Mouse (Mus musculus) CH12.LX (cell line): ENCODE measurements at regions not wholly inside any gene's neighbourhood (a gene's known extent, or its start where the extent isn't known, plus 50 kb on each side); places are given as distances from the start of the nearest gene placed in this dataset.

ENCODE experiments used
- DNase-seq: peaks from one replicate; pipeline ENCODE4 v3.0.0-alpha.2; 2013; ENCODE audit errors: extremely low read depth
- H3K27ac ChIP-seq: 2 replicates; pipeline ENCODE4 v1.5.1; 2012; ENCODE audit warnings: low read depth, mild to moderate bottlenecking, control low read depth, moderate library complexity; ENCODE audit not compliant: insufficient read depth
- H3K27me3 ChIP-seq: replicated peaks from 2 replicates; pipeline ENCODE3; 2012; ENCODE audit warnings: inconsistent platforms
- H3K36me3 ChIP-seq, 2 experiments: replicated peaks in 1 of 2; 2 replicates each; pipeline versions ENCODE3 to v1.6.1; 2012; ENCODE audit warnings: inconsistent platforms in 1 of 2, low read length in 1 of 2, mild to moderate bottlenecking in 1 of 2, mixed read lengths in 1 of 2, moderate library complexity in 1 of 2; ENCODE audit not compliant: control insufficient read depth in 1 of 2, insufficient read depth in 1 of 2
- H3K4me1 ChIP-seq, 2 experiments: 2 replicates each; pipeline ENCODE4 v1.6.1; 2012; ENCODE audit warnings: inconsistent platforms in 1 of 2, moderate library complexity in 1 of 2; ENCODE audit not compliant: insufficient read depth in 2 of 2, control insufficient read depth in 1 of 2
- H3K4me2 ChIP-seq: 2 replicates; pipeline ENCODE4 v1.6.1; 2012; ENCODE audit warnings: low read depth, mild to moderate bottlenecking, control low read depth; ENCODE audit not compliant: poor library complexity, insufficient read depth, severe bottlenecking
- H3K4me3 ChIP-seq, 3 experiments: fragments of 150-350 bp in 1 of 3; sonication (generic) in 1 of 3; replicated peaks in 1 of 3; 2 replicates each; pipeline versions ENCODE3 to v1.5.1; 2011 to 2012; ENCODE audit warnings: low read depth in 2 of 3, low read length in 2 of 3, mild to moderate bottlenecking in 2 of 3, moderate library complexity in 2 of 3, control low read depth in 1 of 3, improper control_type of control experiment in 1 of 3, inconsistent platforms in 1 of 3, mixed read lengths in 1 of 3; ENCODE audit not compliant: poor library complexity in 1 of 3
- H3K79me2 ChIP-seq: replicated peaks from 2 replicates; pipeline ENCODE4 v1.6.1; 2012; ENCODE audit warnings: mild to moderate bottlenecking, moderate library complexity; ENCODE audit not compliant: control insufficient read depth, poor library complexity, insufficient read depth, severe bottlenecking; ENCODE audit errors: extremely low read depth
- H3K9ac ChIP-seq: 2 replicates; pipeline ENCODE4 v1.6.1; 2012; ENCODE audit warnings: low read depth, mild to moderate bottlenecking, control low read depth, moderate library complexity; ENCODE audit not compliant: insufficient read depth
- H3K9me3 ChIP-seq: replicated peaks from 2 replicates; pipeline ENCODE3; 2012; ENCODE audit warnings: low read length, inconsistent platforms, mixed read lengths
- CHD2 ChIP-seq: IDR thresholded peaks from 2 replicates; pipeline ENCODE4 v1.6.1; 2011; ENCODE audit warnings: low read length, improper control_type of control experiment
- CTCF ChIP-seq, 2 experiments: IDR thresholded peaks in 1 of 2; conservative IDR thresholded peaks in 1 of 2; 2 replicates each; pipeline ENCODE4 v1.5.1; 2011 to 2012; ENCODE audit warnings: low read depth in 2 of 2, low read length in 2 of 2, improper control_type of control experiment in 1 of 2, inconsistent platforms in 1 of 2, mild to moderate bottlenecking in 1 of 2, moderate library complexity in 1 of 2
- E2F4 ChIP-seq: IDR thresholded peaks from 2 replicates; pipeline ENCODE4 v1.6.1; 2011; ENCODE audit warnings: low read depth, low read length, improper control_type of control experiment; ENCODE audit not compliant: insufficient replicate concordance
- ELF1 ChIP-seq: IDR thresholded peaks from 2 replicates; pipeline ENCODE4 v1.6.1; 2014; ENCODE audit warnings: low read depth, mild to moderate bottlenecking, inconsistent platforms, low read length, improper control_type of control experiment
- ETS1 ChIP-seq: conservative IDR thresholded peaks from 2 replicates; pipeline ENCODE4 v1.6.1; 2012; ENCODE audit warnings: low read depth, mild to moderate bottlenecking, inconsistent platforms, low read length, improper control_type of control experiment, moderate library complexity
- GABPA ChIP-seq: IDR thresholded peaks from 2 replicates; pipeline ENCODE4 v1.6.1; 2012; ENCODE audit warnings: low read depth, low read length, improper control_type of control experiment, inconsistent platforms; ENCODE audit not compliant: insufficient replicate concordance
- HCFC1 ChIP-seq: IDR thresholded peaks from 2 replicates; pipeline ENCODE4 v1.6.1; 2012; ENCODE audit warnings: low read depth, mild to moderate bottlenecking, inconsistent platforms, low read length, improper control_type of control experiment
- JUN ChIP-seq: IDR thresholded peaks from 2 replicates; pipeline ENCODE4 v1.6.1; 2011; ENCODE audit warnings: low read depth, mild to moderate bottlenecking, low read length, improper control_type of control experiment, moderate library complexity; ENCODE audit not compliant: insufficient read depth
- JUND ChIP-seq: conservative IDR thresholded peaks from 2 replicates; pipeline ENCODE4 v1.6.1; 2011; ENCODE audit warnings: low read depth, low read length, improper control_type of control experiment
- MAFK ChIP-seq: IDR thresholded peaks from 2 replicates; pipeline ENCODE4 v1.6.1; 2011; ENCODE audit warnings: low read length, improper control_type of control experiment; ENCODE audit not compliant: insufficient replicate concordance
- MEF2A ChIP-seq: IDR thresholded peaks from 2 replicates; pipeline ENCODE4 v1.6.1; 2014; ENCODE audit warnings: low read depth, mild to moderate bottlenecking, inconsistent platforms, low read length, improper control_type of control experiment, borderline replicate concordance
- MXI1 ChIP-seq: IDR thresholded peaks from 2 replicates; pipeline ENCODE4 v1.6.1; 2011; ENCODE audit warnings: mild to moderate bottlenecking, low read depth, low read length, improper control_type of control experiment
- MYC ChIP-seq: IDR thresholded peaks from 2 replicates; pipeline ENCODE4 v1.6.1; 2011; ENCODE audit warnings: low read depth, mild to moderate bottlenecking, improper control_type of control experiment, low read length
- NELFE ChIP-seq: IDR thresholded peaks from 2 replicates; pipeline ENCODE4 v1.6.1; 2011; ENCODE audit warnings: low read depth, low read length, improper control_type of control experiment
- NRF1 ChIP-seq: IDR thresholded peaks from 2 replicates; pipeline ENCODE4 v1.6.1; 2014; ENCODE audit warnings: low read depth, mild to moderate bottlenecking, inconsistent platforms, low read length, improper control_type of control experiment, moderate library complexity
- POLR2AphosphoS2 ChIP-seq: IDR thresholded peaks from 2 replicates; pipeline ENCODE4 v1.6.1; 2011; ENCODE audit warnings: low read depth, low read length, improper control_type of control experiment
- RAD21 ChIP-seq: IDR thresholded peaks from 2 replicates; pipeline ENCODE4 v1.6.1; 2011; ENCODE audit warnings: low read depth, mild to moderate bottlenecking, low read length, improper control_type of control experiment, moderate library complexity
- SMC3 ChIP-seq: IDR thresholded peaks from 2 replicates; pipeline ENCODE4 v1.6.1; 2011; ENCODE audit warnings: low read depth, low read length, improper control_type of control experiment
- TBP ChIP-seq: conservative IDR thresholded peaks from 2 replicates; pipeline ENCODE4 v1.6.1; 2011; ENCODE audit warnings: low read depth, low read length, improper control_type of control experiment
- TCF12 ChIP-seq: IDR thresholded peaks from 2 replicates; pipeline ENCODE4 v1.6.1; 2014; ENCODE audit warnings: low read depth, mild to moderate bottlenecking, inconsistent platforms, low read length, improper control_type of control experiment
- UBTF ChIP-seq: IDR thresholded peaks from 2 replicates; pipeline ENCODE4 v1.6.1; 2012; ENCODE audit warnings: low read depth, mild to moderate bottlenecking, inconsistent platforms, low read length, improper control_type of control experiment, moderate library complexity
- USF1 ChIP-seq: IDR thresholded peaks from 2 replicates; pipeline ENCODE4 v1.6.1; 2014; ENCODE audit warnings: low read depth, mild to moderate bottlenecking, inconsistent platforms, low read length, improper control_type of control experiment
- ZKSCAN1 ChIP-seq: IDR thresholded peaks from 2 replicates; pipeline ENCODE4 v1.6.1; 2012; ENCODE audit warnings: low read depth, inconsistent platforms, low read length, improper control_type of control experiment, borderline replicate concordance
- ZMIZ1 ChIP-seq: IDR thresholded peaks from 2 replicates; pipeline ENCODE4 v1.6.1; 2012; ENCODE audit warnings: low read depth, mild to moderate bottlenecking, inconsistent platforms, low read length, improper control_type of control experiment
- dilution Hi-C: fragments of 300-500 bp; cut with MboI; formaldehyde crosslinking; loops from 2 replicates; pipeline ENCODE4 v1.14.3; 2020; ENCODE audit warnings: low sequenced_read_pairs; ENCODE audit not compliant: extremely low pct_unique_long_range_greater_than_20kb, extremely low pct_ligation_motif_present
- in situ Hi-C: fragments of 300-500 bp; cut with MboI; formaldehyde crosslinking; loops from 3 replicates; pipeline ENCODE4 v1.14.3; 2019; ENCODE audit warnings: low sequenced_read_pairs, low pct_ligation_motif_present, low pct_unique_long_range_greater_than_20kb, mixed read lengths

GRCm38 (mm10) chr7:89088141-89088540, 315.9 kb downstream of the Tmem135 start:
- Histone ChIP-seq H3K27me3 (no peaks in the 10 kb centered on the region), H3K79me2 (no peaks in the 10 kb centered on the region), H3K27ac (no peak overlapping the region), H3K4me1 (no peaks in the 10 kb centered on the region), H3K4me3 (no peak overlapping the region), H3K4me2 (no peak overlapping the region), H3K9ac (no peak overlapping the region), H3K9me3 (no peaks in the 10 kb centered on the region), H3K36me3 (no peaks in the 10 kb centered on the region)
- in situ Hi-C loops (loop anchor here (10.0 kb wide), 1 partner anchor 327 kb away; no protein-coding TSS in a partner anchor), dilution Hi-C loops (no loop called here)
- no peak for TF ChIP-seq NELFE
- no peak for TF ChIP-seq JUN
- DNase-seq = no peak

- DNase-seq = peak; percentile 50
- Histone ChIP-seq H3K79me2 (no peaks in the 10 kb centered on the region), H3K4me2 (no peak overlapping the region), H3K9me3 (no peaks in the 10 kb centered on the region), H3K4me3 (no peak overlapping the region), H3K36me3 (no peaks in the 10 kb centered on the region), H3K27ac (no peak overlapping the region), H3K27me3 (no peaks in the 10 kb centered on the region), H3K9ac (no peak overlapping the region), H3K4me1 (no peaks in the 10 kb centered on the region)
- dilution Hi-C loops (no loop called here), in situ Hi-C loops (loop anchor here (10.0 kb wide), 1 partner anchor 328 kb away; no protein-coding TSS in a partner anchor)
- TF ChIP-seq UBTF = no peak
- TF ChIP-seq RAD21 = peak; percentile 73
- peak; percentile 68 for TF ChIP-seq SMC3
- no peak for TF ChIP-seq ZKSCAN1
- peak; percentile 61 to 74 for TF ChIP-seq CTCF (conservative IDR thresholded peaks at IDR 0.05 in 1 of 2, IDR thresholded peaks at IDR 0.05 in 1 of 2; ENCODE audit: low read depth in 2 of 2, low read length in 2 of 2)
- no peak for TF ChIP-seq MEF2A
These were observed 317.7 kb downstream of the Tmem135 start for GRCm38 (mm10) chr7:89086348-89086747.

GRCm38 (mm10) chr7:89073939-89074690, 329.9 kb downstream of the Tmem135 start:
- Histone ChIP-seq H3K9me3 (no peaks in the 10 kb centered on the region), H3K27me3 (no peaks in the 10 kb centered on the region), H3K9ac (no peak overlapping the region), H3K36me3 (no peaks in the 10 kb centered on the region), H3K79me2 (no peaks in the 10 kb centered on the region), H3K4me1 (no peaks in the 10 kb centered on the region), H3K4me2 (no peak overlapping the region; the same call in none of the 2 replicates), H3K4me3 (no peak overlapping the region), H3K27ac (no peak overlapping the region)
- in situ Hi-C loops = no loop called here
- dilution Hi-C loops = no loop called here
- no peak for DNase-seq
- no peak for TF ChIP-seq USF1
- no peak for TF ChIP-seq E2F4
- TF ChIP-seq CHD2 = no peak
- no peak for TF ChIP-seq MYC
- no peak for TF ChIP-seq ELF1
- TF ChIP-seq ETS1 = no peak
- no peak for TF ChIP-seq HCFC1
- TF ChIP-seq GABPA = no peak
- no peak for TF ChIP-seq JUN
- TF ChIP-seq TCF12 = no peak
- no peak for TF ChIP-seq POLR2AphosphoS2
- no peak for TF ChIP-seq MEF2A
- no peak for TF ChIP-seq MXI1
- no peak for TF ChIP-seq MAFK
- no peak for TF ChIP-seq ZMIZ1
- no peak for TF ChIP-seq NRF1
- no peak for TF ChIP-seq TBP
- no peak for TF ChIP-seq JUND
- no peak; the same call in 1 of the 2 replicates for TF ChIP-seq RAD21
